Mouse (Mus musculus) neutrophil, adult 83 days (primary cell): ENCODE results near the gene Rfx2. TPM values are rescaled to one million over a fixed set of nuclear protein-coding genes. Genes with fewer than 3 reads are reported as not detected.

Experiments
- total RNA-seq, 2 experiments: library from RNA; stranded (reverse); gene quantifications; one replicate each; pipeline ENCODE4 v1.2.4; 2023

Rfx2 gene
- 1 to 10 TPM; 6.5 TPM for total RNA-seq

DNA sequence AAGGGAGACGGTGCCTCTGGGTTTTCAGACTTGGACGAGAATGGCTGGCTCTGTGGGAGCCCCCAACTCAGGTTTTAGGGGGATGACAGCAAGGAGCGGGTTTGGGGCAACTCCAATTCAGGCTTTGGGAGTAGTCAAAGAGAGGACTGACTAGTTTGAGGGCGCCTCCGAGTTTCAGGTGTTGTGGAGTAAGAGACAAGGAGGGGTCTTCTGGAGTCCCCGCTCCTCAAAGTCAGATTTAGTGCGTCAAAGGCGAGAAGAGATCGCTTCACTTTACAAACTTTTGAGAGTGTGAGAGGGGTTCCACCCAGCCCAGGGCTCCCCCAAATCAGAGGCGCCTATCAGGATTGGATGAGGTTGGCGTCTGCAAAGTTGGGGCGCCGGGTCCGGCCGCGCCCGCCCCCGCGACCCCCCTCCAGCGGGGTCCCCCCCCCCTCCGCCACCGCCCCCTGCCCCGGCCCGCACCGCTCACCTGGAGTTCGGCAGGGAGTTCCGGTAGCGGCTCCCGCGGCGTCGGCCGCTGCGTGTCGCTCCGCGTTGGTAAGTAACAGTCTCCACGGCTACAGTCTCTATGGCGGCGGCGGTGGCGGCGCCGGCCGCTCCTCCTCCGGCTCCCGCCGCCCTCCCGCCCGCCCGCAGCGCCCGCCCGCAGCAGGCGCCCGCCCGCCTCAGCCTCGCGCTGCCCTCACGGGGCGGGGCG, at the start of gene Rfx2:
Rfx2 (minus strand) TSS at position 603 of the 700 bp plus-strand sequence.

DNA sequence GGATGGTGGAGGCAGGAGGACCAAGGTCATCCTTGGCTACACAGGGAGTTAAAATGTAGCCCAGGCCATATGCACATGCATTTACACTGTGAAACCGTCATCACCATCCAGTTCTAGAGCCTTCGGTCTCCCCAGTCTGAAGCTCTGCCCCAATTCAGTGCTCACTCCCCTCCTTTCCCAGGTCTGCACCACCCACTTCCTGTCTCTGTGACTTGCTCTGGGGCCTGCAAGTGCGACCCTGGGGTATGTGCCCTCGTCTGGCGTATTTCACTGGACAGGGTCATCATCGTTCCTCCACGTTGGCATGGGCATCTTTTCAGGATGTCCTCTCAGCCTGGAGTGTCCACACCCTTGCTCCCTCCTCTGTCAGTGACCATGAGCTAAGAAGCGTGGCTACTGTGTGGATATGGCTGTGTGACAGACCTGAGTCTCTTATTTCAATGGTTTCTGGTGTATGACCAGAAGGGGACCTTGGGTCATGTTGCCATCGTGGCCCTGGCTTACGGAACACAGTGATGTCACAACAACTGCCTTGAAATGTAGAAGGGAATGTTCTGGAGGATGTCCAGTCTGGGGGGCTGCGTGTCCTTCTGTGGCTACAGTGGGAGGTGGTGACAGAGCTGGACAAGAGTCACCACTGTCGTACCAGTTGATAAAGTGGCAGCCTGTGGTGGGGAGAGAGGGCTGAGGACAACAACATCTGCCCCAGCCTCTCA, 44.3 kb upstream of the Rfx2 start, which contains the start of gene 1700061G19Rik:
1700061G19Rik (plus strand) TSS at position 542 of the 716 bp plus-strand sequence.

DNA sequence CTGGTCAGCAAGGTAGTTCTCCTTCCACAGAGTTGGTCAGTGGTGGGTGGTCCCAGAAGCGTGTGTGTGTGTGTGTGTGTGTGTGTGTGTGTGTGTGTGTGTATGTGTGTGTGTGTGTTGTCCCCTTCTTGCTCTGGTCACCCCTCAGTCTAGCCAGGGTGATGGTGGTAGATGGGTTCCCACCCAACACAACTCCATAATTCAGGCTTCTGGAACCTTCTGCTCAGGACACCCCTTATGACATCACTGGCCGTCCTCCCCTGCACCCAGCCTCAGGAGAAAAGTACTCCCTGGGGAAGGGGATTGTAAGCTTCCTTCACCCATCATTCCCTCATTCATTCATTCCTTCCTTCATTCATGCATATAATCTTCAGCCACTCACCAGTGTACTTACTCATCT, 43.4 kb upstream of the Rfx2 start, which contains the start of gene Acsbg2:
Acsbg2 (minus strand) TSS at position 211 of the 400 bp plus-strand sequence.

DNA sequence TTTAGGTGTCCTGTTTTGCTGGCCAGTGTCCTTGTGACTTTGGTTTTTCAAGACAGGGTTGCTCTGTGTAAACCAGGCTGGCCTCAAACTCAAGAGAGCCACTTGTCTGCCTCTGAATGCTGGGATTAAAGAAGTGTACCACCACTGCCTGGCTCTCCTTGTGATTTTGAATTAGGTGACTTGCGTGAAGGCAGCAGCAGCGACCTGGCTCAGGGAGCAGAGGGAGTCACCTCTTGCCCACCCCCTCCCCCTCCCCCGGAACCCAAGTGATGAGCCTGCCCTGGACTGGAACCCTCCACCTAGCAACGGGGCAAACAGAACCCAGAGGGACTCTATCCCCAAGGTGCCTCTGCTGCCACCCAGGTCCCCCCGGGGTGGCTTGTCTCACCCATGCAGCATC, 60.9 kb downstream of the Rfx2 start, which contains the start of gene Prr22:
Prr22 (plus strand) TSS at position 301 of the 400 bp plus-strand sequence.

GRCm38 (mm10) chr17:56764474-56765354, 66.1 kb downstream of the Rfx2 start, which contains the start of gene Dus3l:
TSS of gene Dus3l (plus strand) at chr17:56764757.

GRCm38 (mm10) chr17:56757416-56758123, 73.2 kb downstream of the Rfx2 start, which contains the start of gene Nrtn:
TSS of gene Nrtn (minus strand) at chr17:56757530.

Other genes starting within 250 kb of the Rfx2 start
- 100 to 1,000 TPM; 209 to 229 TPM for gene Safb2, start 246.4 kb downstream of the Rfx2 start, total RNA-seq
- gene Safb, start 246.2 kb downstream of the Rfx2 start, total RNA-seq, result 100 to 1,000 TPM; 135 to 151 TPM
- 10 to 100 TPM; 54.0 to 56.2 TPM for gene 2410015M20Rik, start 221.2 kb downstream of the Rfx2 start, total RNA-seq
- gene Rpl36, start 217.6 kb downstream of the Rfx2 start, total RNA-seq, result 100 to 1,000 TPM; 426 to 509 TPM
- gene Lonp1, start 204.1 kb downstream of the Rfx2 start, total RNA-seq, result 10 to 100 TPM; 23.9 to 26.8 TPM
- under 1 TPM; 0.49 to 0.61 TPM for gene Catsperd, start 202.9 kb downstream of the Rfx2 start, total RNA-seq
- gene Ranbp3, start 157.7 kb downstream of the Rfx2 start, total RNA-seq, result 10 to 100 TPM; 59.0 to 64.8 TPM
- 10 to 100 TPM; 61.8 to 67.9 TPM for gene Ndufa11, start 113.2 kb downstream of the Rfx2 start, total RNA-seq
- 1 to 10 TPM; 1.6 to 2.1 TPM for gene Vmac, start 113.0 kb downstream of the Rfx2 start, total RNA-seq
- under 1 TPM in 1 of 2 experiments, not detected in 1; 0.40 TPM for gene Nrtn, start 73.5 kb downstream of the Rfx2 start, total RNA-seq
- 10 to 100 TPM; 20.7 to 21.1 TPM for gene Dus3l, start 66.3 kb downstream of the Rfx2 start, total RNA-seq
- gene Prr22, start 60.8 kb downstream of the Rfx2 start, total RNA-seq, result under 1 TPM; 0.50 to 0.97 TPM
- not detected for gene Acsbg2, start 43.4 kb upstream of the Rfx2 start, total RNA-seq
- not detected for gene 1700061G19Rik, start 44.5 kb upstream of the Rfx2 start, total RNA-seq
- 10 to 100 TPM; 18.8 to 20.2 TPM for gene Mllt1, start 104.4 kb upstream of the Rfx2 start, total RNA-seq
- not detected for gene Acer1, start 151.1 kb upstream of the Rfx2 start, total RNA-seq
- 10 to 100 TPM in 1 of 2 experiments, 1 to 10 TPM in 1; 9.5 to 14.3 TPM for gene Clpp, start 159.3 kb upstream of the Rfx2 start, total RNA-seq
- gene Alkbh7, start 166.3 kb upstream of the Rfx2 start, total RNA-seq, result 1 to 10 TPM; 6.9 to 8.2 TPM
- gene Pspn, start 169.0 kb upstream of the Rfx2 start, total RNA-seq, result 1 to 10 TPM; 2.4 to 3.7 TPM
- 10 to 100 TPM; 48.0 to 61.0 TPM for gene Gtf2f1, start 180.3 kb upstream of the Rfx2 start, total RNA-seq
- gene Gm17949, start 180.5 kb upstream of the Rfx2 start, total RNA-seq, result under 1 TPM in 1 of 2 experiments, not detected in 1; 0.48 TPM
- gene Khsrp, start 200.5 kb upstream of the Rfx2 start, total RNA-seq, result 100 to 1,000 TPM in 1 of 2 experiments, 10 to 100 TPM in 1; 97.1 to 105 TPM
- gene Slc25a41, start 210.6 kb upstream of the Rfx2 start, total RNA-seq, result not detected
- gene Crb3, start 228.1 kb upstream of the Rfx2 start, total RNA-seq, result not detected
- 1 to 10 TPM; 3.0 to 4.7 TPM for gene Slc25a23, start 228.8 kb upstream of the Rfx2 start, total RNA-seq
- 100 to 1,000 TPM; 138 to 163 TPM for gene Dennd1c, start 247.5 kb upstream of the Rfx2 start, total RNA-seq